Mouse (Mus musculus) myocyte (in vitro differentiated cells): ENCODE measurements around the gene Nxn. TPM values are rescaled to one million over a fixed set of nuclear protein-coding genes. Genes with fewer than 3 reads are reported as not detected.

Experiments used
- H3K27me3 ChIP-seq: one replicate; pipeline ENCODE4 v1.6.1; 2011; ENCODE audit not compliant: control insufficient read depth, insufficient read depth, insufficient read length
- H3K36me3 ChIP-seq: one replicate; pipeline ENCODE4 v1.6.1; 2011; ENCODE audit not compliant: control insufficient read depth, insufficient read depth
- H3K4me2 ChIP-seq: one replicate; pipeline ENCODE4 v1.6.1; 2011; ENCODE audit warnings: low read depth, control low read depth
- H3K4me3 ChIP-seq: one replicate; pipeline ENCODE4 v1.5.1; 2011; ENCODE audit warnings: mild to moderate bottlenecking, control low read depth, moderate library complexity
- H3K79me2 ChIP-seq: one replicate; pipeline ENCODE4 v1.6.1; 2011; ENCODE audit not compliant: control insufficient read depth, insufficient read depth
- H3ac ChIP-seq: one replicate; pipeline ENCODE4 v1.6.1; 2011; ENCODE audit not compliant: control insufficient read depth, insufficient read length
- CEBPB ChIP-seq: IDR thresholded peaks from 2 replicates; pipeline ENCODE4 v1.6.1; 2011; ENCODE audit warnings: mild to moderate bottlenecking, moderate library complexity; ENCODE audit not compliant: poor library complexity, insufficient read depth, severe bottlenecking
- E2F4 ChIP-seq: IDR thresholded peaks from one replicate; pipeline ENCODE4 v1.6.1; 2011; ENCODE audit warnings: mild to moderate bottlenecking, control low read depth, moderate library complexity; ENCODE audit not compliant: insufficient read depth
- MAX ChIP-seq: IDR thresholded peaks from one replicate; pipeline ENCODE4 v1.6.1; 2011; ENCODE audit warnings: low read depth, mild to moderate bottlenecking, control low read depth
- MYOD1 ChIP-seq, 3 experiments: IDR thresholded peaks; one replicate each; pipeline ENCODE4 v1.6.1; 2011; ENCODE audit warnings: control low read depth in 2 of 3, low read depth in 2 of 3, mild to moderate bottlenecking in 2 of 3, moderate library complexity in 1 of 3; ENCODE audit not compliant: insufficient read length in 2 of 3, control insufficient read depth in 1 of 3
- MYOG ChIP-seq, 3 experiments: IDR thresholded peaks; one replicate each; pipeline ENCODE4 v1.6.1; 2011; ENCODE audit warnings: control low read depth in 2 of 3, low read depth in 2 of 3, mild to moderate bottlenecking in 2 of 3; ENCODE audit not compliant: insufficient read length in 2 of 3, control insufficient read depth in 1 of 3, insufficient read depth in 1 of 3
- POLR2A ChIP-seq: IDR thresholded peaks from one replicate; pipeline ENCODE4 v1.6.1; 2011; ENCODE audit warnings: low read depth, mild to moderate bottlenecking, control low read depth, moderate library complexity; ENCODE audit not compliant: insufficient read length
- POLR2AphosphoS2 ChIP-seq: IDR thresholded peaks from one replicate; pipeline ENCODE4 v1.6.1; 2011; ENCODE audit warnings: low read depth, control low read depth; ENCODE audit not compliant: insufficient read length
- REST ChIP-seq: IDR thresholded peaks from one replicate; pipeline ENCODE4 v1.6.1; 2011; ENCODE audit warnings: mild to moderate bottlenecking, control low read depth, moderate library complexity; ENCODE audit not compliant: insufficient read depth, insufficient read length
- SRF ChIP-seq: IDR thresholded peaks from one replicate; pipeline ENCODE4 v1.6.1; 2011; ENCODE audit warnings: low read depth; ENCODE audit not compliant: control insufficient read depth, insufficient read length
- TCF12 ChIP-seq: IDR thresholded peaks from one replicate; pipeline ENCODE4 v1.6.1; 2011; ENCODE audit warnings: mild to moderate bottlenecking, control low read depth; ENCODE audit not compliant: poor library complexity, insufficient read depth, severe bottlenecking
- TCF3 ChIP-seq: IDR thresholded peaks from one replicate; pipeline ENCODE4 v1.6.1; 2011; ENCODE audit warnings: low read depth, control low read depth; ENCODE audit not compliant: insufficient read length
- USF1 ChIP-seq: IDR thresholded peaks from one replicate; pipeline ENCODE4 v1.6.1; 2011; ENCODE audit warnings: low read depth, mild to moderate bottlenecking, control low read depth, moderate library complexity
- polyA plus RNA-seq: library from polyadenylated mRNA; unstranded; fragments of >200 nt; fragmentation: generic; extraction: Trizol; gene quantifications from one replicate; pipeline ENCODE4 v1.2.1, GENCODE M21; 2012; ENCODE audit warnings: missing spikeins

Gene Nxn
- polyA plus RNA-seq, 1 experiment = 76.8 TPM

DNA sequence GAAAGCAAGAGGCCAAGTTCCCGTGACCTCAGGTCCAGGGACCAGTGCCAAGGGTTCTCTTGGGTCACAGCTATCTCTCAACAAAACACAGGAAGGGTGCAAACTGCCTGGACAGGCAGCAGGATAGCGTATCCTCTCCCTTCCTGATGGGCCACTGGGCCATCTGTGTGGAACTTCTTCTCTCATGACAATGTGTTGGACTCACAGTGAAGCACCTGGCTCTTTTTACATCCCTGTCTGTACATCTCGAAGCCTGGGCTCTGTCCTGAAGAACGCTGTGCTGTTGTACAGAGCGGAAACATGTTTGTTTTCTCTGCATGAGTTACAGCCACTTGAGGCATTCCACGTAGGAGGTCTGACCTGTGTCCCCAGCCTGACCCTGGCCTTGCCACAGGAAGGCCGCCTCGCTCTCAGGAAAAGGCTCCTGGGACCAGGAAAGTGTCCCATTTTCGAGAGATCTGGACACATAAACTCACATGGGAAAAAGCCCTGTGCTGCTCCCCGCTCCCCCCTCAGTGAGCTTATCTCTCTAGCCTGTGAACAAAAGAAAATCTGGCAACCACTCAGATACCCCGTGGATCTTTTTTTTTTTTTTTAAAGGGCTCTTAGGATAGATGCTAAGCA is 18.9 kb downstream of the Nxn start:
- Histone ChIP-seq H3K36me3 (no peaks in the 10 kb centered on the region), H3K4me3 (no peak overlapping the region), H3K4me2 (no peak overlapping the region), H3K27me3 (no peaks in the 10 kb centered on the region), H3ac (no peak overlapping the region), H3K79me2 (peaks cover 77% of the 10 kb centered on the region)
- TF ChIP-seq CEBPB (no peak), SRF (no peak), MAX (no peak), MYOG (IDR thresholded peaks at IDR 0.05; ENCODE audit: control insufficient read depth in 1 of 3, insufficient read depth in 1 of 3, insufficient read length in 2 of 3, low read depth in 2 of 3) (no peak), POLR2AphosphoS2 (no peak), TCF3 (no peak), POLR2A (no peak), USF1 (no peak), REST (no peak), MYOD1 (IDR thresholded peaks at IDR 0.05; ENCODE audit: control insufficient read depth in 1 of 3, insufficient read length in 2 of 3, low read depth in 2 of 3) (no peak), TCF12 (no peak), E2F4 (no peak)

DNA sequence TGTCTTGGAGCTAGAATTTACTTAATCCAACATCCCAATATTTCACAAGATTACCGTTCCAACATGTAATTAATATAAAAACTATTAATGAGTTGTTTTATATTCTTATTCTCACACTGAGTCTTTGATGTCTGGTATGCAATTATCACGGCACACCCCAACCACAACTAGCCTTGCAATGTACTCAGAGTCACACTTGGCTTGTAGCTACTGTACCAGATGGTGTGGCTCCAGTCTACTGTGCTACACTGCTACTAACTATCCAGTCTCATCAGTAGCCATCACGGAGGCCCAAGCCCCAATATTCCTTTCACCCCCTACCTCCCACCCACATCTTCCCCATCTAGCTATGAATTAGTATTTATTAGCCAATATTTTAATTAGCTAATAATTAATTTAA is 22.5 kb downstream of the Nxn start:
- Histone ChIP-seq H3K27me3 (no peaks in the 10 kb centered on the region), H3ac (no peak overlapping the region), H3K4me3 (no peak overlapping the region), H3K36me3 (no peaks in the 10 kb centered on the region), H3K4me2 (peak overlapping the region; percentile 69), H3K79me2 (peaks cover 76% of the 10 kb centered on the region)
- TF ChIP-seq MYOG (IDR thresholded peaks at IDR 0.05; ENCODE audit: control insufficient read depth in 1 of 3, insufficient read depth in 1 of 3, insufficient read length in 2 of 3, low read depth in 2 of 3) = peak in 1 of 3 experiments; percentile 25
- TF ChIP-seq REST = no peak
- peak in 1 of 3 experiments; percentile 12 for TF ChIP-seq MYOD1 (IDR thresholded peaks at IDR 0.05; ENCODE audit: control insufficient read depth in 1 of 3, insufficient read length in 2 of 3, low read depth in 2 of 3)

DNA sequence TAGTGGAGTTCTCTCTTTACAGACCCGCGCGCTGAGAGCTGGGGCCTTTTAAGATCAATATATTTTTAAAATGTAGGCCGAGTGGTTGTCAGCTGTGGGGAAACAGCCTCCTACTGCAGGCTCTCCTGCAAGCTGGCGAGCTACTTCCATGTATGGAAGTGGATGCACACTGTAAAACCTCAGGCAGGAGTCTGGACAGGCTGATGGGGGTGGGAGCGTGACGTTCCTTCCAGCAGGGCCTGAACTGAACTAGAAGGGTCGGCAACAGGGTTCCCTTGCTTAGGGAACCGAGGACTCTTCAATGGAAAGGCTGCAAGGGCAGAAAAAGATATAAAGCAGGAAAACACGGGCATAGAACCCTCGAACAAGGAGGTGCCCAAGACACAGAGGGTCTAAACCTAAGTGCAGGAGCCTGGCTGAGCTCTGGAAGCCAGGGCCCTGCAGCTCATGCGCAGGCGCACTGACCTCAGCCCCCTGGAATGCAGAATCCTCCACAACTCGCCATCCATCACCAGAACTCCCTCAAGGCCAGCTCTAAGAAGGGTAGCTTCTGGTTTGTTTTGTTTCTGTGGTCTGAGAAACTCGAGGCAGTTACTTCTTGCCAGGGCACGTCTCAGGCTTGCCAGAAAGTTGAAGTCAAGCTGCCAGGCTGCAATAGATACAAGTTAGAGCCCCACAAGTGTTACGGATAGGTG is 24.3 kb downstream of the Nxn start:
- Histone ChIP-seq H3K79me2 (peaks cover 66% of the 10 kb centered on the region), H3ac (no peak overlapping the region)
- TF ChIP-seq USF1 (no peak), TCF12 (no peak), CEBPB (no peak), POLR2A (no peak), MYOG (IDR thresholded peaks at IDR 0.05; ENCODE audit: control insufficient read depth in 1 of 3, insufficient read depth in 1 of 3, insufficient read length in 2 of 3, low read depth in 2 of 3) (no peak), MAX (no peak), E2F4 (no peak), SRF (no peak), REST (no peak), MYOD1 (IDR thresholded peaks at IDR 0.05; ENCODE audit: control insufficient read depth in 1 of 3, insufficient read length in 2 of 3, low read depth in 2 of 3) (no peak), POLR2AphosphoS2 (no peak)

GRCm38 (mm10) chr11:76372534-76372933 is 26.4 kb downstream of the Nxn start:
- H3K36me3 ChIP-seq = no peaks in the 10 kb centered on the region
- peaks cover 54% of the 10 kb centered on the region for H3K79me2 ChIP-seq
- no peak for TF ChIP-seq TCF3
- TF ChIP-seq USF1 = no peak
- no peak for TF ChIP-seq POLR2AphosphoS2
- TF ChIP-seq SRF = no peak
- no peak for TF ChIP-seq MAX
- TF ChIP-seq MYOG (IDR thresholded peaks at IDR 0.05; ENCODE audit: control insufficient read depth in 1 of 3, insufficient read depth in 1 of 3, insufficient read length in 2 of 3, low read depth in 2 of 3) = no peak
- TF ChIP-seq REST = no peak
- TF ChIP-seq MYOD1 (IDR thresholded peaks at IDR 0.05; ENCODE audit: control insufficient read depth in 1 of 3, insufficient read length in 2 of 3, low read depth in 2 of 3) = no peak
- TF ChIP-seq CEBPB = no peak
- TF ChIP-seq TCF12 = no peak
- no peak for TF ChIP-seq POLR2A
- no peak for TF ChIP-seq E2F4
- H3ac ChIP-seq = no peak overlapping the region
- H3K27me3 ChIP-seq = no peaks in the 10 kb centered on the region
- H3K4me3 ChIP-seq = no peak overlapping the region
- H3K4me2 ChIP-seq = no peak overlapping the region

More for the DNA sequence above, 24.3 kb downstream of the Nxn start:
- H3K4me2 ChIP-seq = peak overlapping the region; percentile 69
- no peaks in the 10 kb centered on the region for H3K36me3 ChIP-seq
- H3K4me3 ChIP-seq = no peak overlapping the region
- H3K27me3 ChIP-seq = no peaks in the 10 kb centered on the region

GRCm38 (mm10) chr11:76372120-76372519 is 26.8 kb downstream of the Nxn start:
- Histone ChIP-seq H3K4me2 (no peak overlapping the region), H3K79me2 (peaks cover 50% of the 10 kb centered on the region), H3K27me3 (no peaks in the 10 kb centered on the region), H3K4me3 (no peak overlapping the region), H3K36me3 (no peaks in the 10 kb centered on the region), H3ac (no peak overlapping the region)
- TF ChIP-seq TCF3 = no peak
- TF ChIP-seq MAX = no peak
- TF ChIP-seq MYOG (IDR thresholded peaks at IDR 0.05; ENCODE audit: control insufficient read depth in 1 of 3, insufficient read depth in 1 of 3, insufficient read length in 2 of 3, low read depth in 2 of 3) = no peak
- TF ChIP-seq REST = no peak
- no peak for TF ChIP-seq POLR2A
- TF ChIP-seq MYOD1 (IDR thresholded peaks at IDR 0.05; ENCODE audit: control insufficient read depth in 1 of 3, insufficient read length in 2 of 3, low read depth in 2 of 3) = no peak
- no peak for TF ChIP-seq CEBPB
- no peak for TF ChIP-seq SRF
- TF ChIP-seq USF1 = no peak
- no peak for TF ChIP-seq POLR2AphosphoS2
- TF ChIP-seq TCF12 = no peak
- TF ChIP-seq E2F4 = no peak
